In the genomic region with DNA sequence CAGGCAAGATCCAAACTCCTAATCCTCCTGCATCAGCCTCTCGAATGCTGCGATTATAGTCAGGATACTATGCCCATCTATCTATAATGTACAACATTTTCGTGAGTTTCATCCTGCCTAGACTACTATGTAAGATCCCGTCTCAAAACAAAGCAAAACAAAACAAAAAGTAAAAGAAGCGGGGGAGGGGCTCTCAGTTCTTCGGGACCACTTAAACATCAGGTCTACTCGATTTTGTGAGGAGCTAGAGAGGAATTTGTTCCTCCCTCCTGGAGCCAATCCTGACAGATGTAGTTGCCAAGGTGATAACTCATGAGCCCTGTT, we compare ENCODE assay signal across 9 mouse cellular contexts. TPM values are rescaled to one million over a fixed set of nuclear protein-coding genes. Genes with fewer than 3 reads are reported as not detected.
DNase-seq lines count a peak whose midpoint lies in the region; ATAC-seq and TF ChIP-seq lines count a peak whose summit lies in the region.
"Had no signal": no experiment of that assay in that cellular context is flagged by ENCODE, and none has a peak within 500 bp of the region (broad histone marks: within the 10 kb centered on the region; RNA-seq: fewer than 3 reads in every experiment).

No protein-coding gene starts in this region.

- TF ChIP-seq POLR2A in heart, adult 2 months (IDR thresholded peaks at IDR 0.05; ENCODE audit: insufficient read depth, low read depth, low read length), result no peak

- H3K36me3 ChIP-seq in heart, adult 2 months (ENCODE audit: control insufficient read depth, insufficient read depth, low read length), result no peaks in the 10 kb centered on the region
- no peaks in the 10 kb centered on the region for H3K36me3 ChIP-seq in forebrain, embryonic 14.5 days (ENCODE audit: control insufficient read depth, insufficient read depth, low read length)
- H3K36me3 ChIP-seq in liver, embryonic 14.5 days (replicated peaks; ENCODE audit: control insufficient read depth, insufficient read depth, low read depth), result no peaks in the 10 kb centered on the region

- H3K27ac ChIP-seq in heart, adult 2 months, result no peak overlapping the region
- no peak overlapping the region for H3K27ac ChIP-seq in forebrain, embryonic 14.5 days (ENCODE audit: low read depth, low read length)
- H3K27ac ChIP-seq in liver, embryonic 14.5 days, result no peak overlapping the region

- DNase-seq in heart, adult 2 months, result no peak
- DNase-seq in heart, postnatal 10 days, result no peak
- DNase-seq in A20 (ENCODE audit: low read depth, low spot score), result peak; percentile 79
- DNase-seq in forebrain, embryonic 14.5 days (ENCODE audit: low spot score), result no peak
- no peak for DNase-seq in liver, embryonic 14.5 days (ENCODE audit: low read depth in 3 of 3, low spot score in 3 of 3)
- no peak for DNase-seq in thymus, postnatal 14 days
- no peak for DNase-seq in cerebellum, adult 9-11 months
- no peak for DNase-seq in cerebellum, adult 8-10 months

- no peaks in the 10 kb centered on the region for H3K79me2 ChIP-seq in heart, adult 2 months (replicated peaks; ENCODE audit: control insufficient read depth, insufficient read depth, low read length)

- ATAC-seq in forebrain, embryonic 14.5 days, result peak; percentile 8
- ATAC-seq in liver, embryonic 14.5 days (ENCODE audit: insufficient read depth), result no peak

- H3K9ac ChIP-seq in heart, adult 2 months (ENCODE audit: low read depth, low read length), result peak overlapping the region; percentile 49
- H3K9ac ChIP-seq in forebrain, embryonic 14.5 days (ENCODE audit: low read length), result no peak overlapping the region
- H3K9ac ChIP-seq in liver, embryonic 14.5 days (replicated peaks), result no peak overlapping the region

- TF ChIP-seq EP300 in heart, adult 2 months (IDR thresholded peaks at IDR 0.05; ENCODE audit: insufficient read depth, low read depth, low read length), result no peak
- no peak for TF ChIP-seq EP300 in liver, embryonic 14.5 days (IDR thresholded peaks at IDR 0.05; ENCODE audit: low read depth)

- H3K4me3 ChIP-seq in heart, adult 2 months, result peak overlapping the region; percentile 21
- no peak overlapping the region for H3K4me3 ChIP-seq in forebrain, embryonic 14.5 days (ENCODE audit: low read depth, low read length)
- peak overlapping the region; percentile 5 to 22; a peak in 3 of 4 replicates for H3K4me3 ChIP-seq in liver, embryonic 14.5 days (ENCODE audit: insufficient read depth in 1 of 2, low read depth in 2 of 2, low read length in 2 of 2)

- H3K27me3 ChIP-seq in heart, adult 2 months (ENCODE audit: control insufficient read depth, insufficient read depth, low read length), result no peaks in the 10 kb centered on the region
- no peaks in the 10 kb centered on the region for H3K27me3 ChIP-seq in forebrain, embryonic 14.5 days (replicated peaks; ENCODE audit: control insufficient read depth, insufficient read depth, low read length)
- no peaks in the 10 kb centered on the region for H3K27me3 ChIP-seq in liver, embryonic 14.5 days (ENCODE audit: control insufficient read depth, insufficient read depth, low read length)

- WGBS in heart, adult 2 months, result 43% methylated on average over 7 of the region's 7 CpGs
- 27% methylated on average over 7 of the region's 7 CpGs for WGBS in forebrain, embryonic 14.5 days
- WGBS in liver, embryonic 14.5 days (ENCODE audit: insufficient replicate concordance), result 39% methylated on average over 7 of the region's 7 CpGs

- no peaks in the 10 kb centered on the region for H3K9me3 ChIP-seq in forebrain, embryonic 14.5 days (replicated peaks; ENCODE audit: control insufficient read depth, low read length)
- no peaks in the 10 kb centered on the region for H3K9me3 ChIP-seq in liver, embryonic 14.5 days (ENCODE audit: control insufficient read depth, low read length)

- H3K4me2 ChIP-seq in forebrain, embryonic 14.5 days (ENCODE audit: low read length), result peak overlapping the region; percentile 30
- H3K4me2 ChIP-seq in liver, embryonic 14.5 days (ENCODE audit: low read depth), result peak overlapping the region; percentile 56

- TF ChIP-seq CTCF in heart, adult 2 months (IDR thresholded peaks at IDR 0.05), result no peak
- TF ChIP-seq CTCF in liver, embryonic 14.5 days (IDR thresholded peaks at IDR 0.05; ENCODE audit: low read depth), result no peak

- no peaks in the 10 kb centered on the region for H3K4me1 ChIP-seq in heart, adult 2 months (ENCODE audit: control insufficient read depth, insufficient read depth, low read length)
- H3K4me1 ChIP-seq in forebrain, embryonic 14.5 days (ENCODE audit: control insufficient read depth, insufficient read depth, low read length), result peaks cover 7% of the 10 kb centered on the region
- peaks cover 0 to 4% of the 10 kb centered on the region in 2 experiments; a peak in 1 of 4 replicates for H3K4me1 ChIP-seq in liver, embryonic 14.5 days (replicated peaks; ENCODE audit: control insufficient read depth in 2 of 2, insufficient read depth in 2 of 2, low read length in 1 of 2)

- intact Hi-C loops in heart, adult 2 months (cut with DNase I), result no loop called here
- intact Hi-C loops in heart, postnatal 10 days (cut with DNase I), result no loop called here

RNA-seq across cellular contexts. Expression of gene Rest, which starts 19.9 kb away (rescaled TPM):
- 10 to 100 TPM; 12.8 to 13.2 TPM for total RNA-seq in heart, adult 2 months (2021)
- polyA plus RNA-seq in heart, adult 2 months (2012; rRNA removed), result 3.7 and 6.8 TPM in 2 replicates
- 10 to 100 TPM; 22.6 to 27.8 TPM for total RNA-seq in heart, postnatal 10 days (2021)
- polyA plus RNA-seq in forebrain, embryonic 14.5 days (2014; fragmentation: Nextera tagmentation; extraction: Ambion mirVana), result 7.4 and 7.5 TPM in 2 replicates
- 2.6 and 3.5 TPM in 2 replicates for polyA plus RNA-seq in liver, embryonic 14.5 days (2012; rRNA removed)
- polyA plus RNA-seq in liver, embryonic 14.5 days (2014; fragmentation: Nextera tagmentation; extraction: Ambion mirVana), result 6.6 and 6.8 TPM in 2 replicates

RNA-seq across cellular contexts. Expression of gene Spink2, which starts 34.2 kb away (rescaled TPM):
- total RNA-seq in heart, adult 2 months (2021), result not detected
- 1.3 and 2.2 TPM in 2 replicates for polyA plus RNA-seq in heart, adult 2 months (2012; rRNA removed)
- total RNA-seq in heart, postnatal 10 days (2021), result under 1 TPM in 1 of 2 experiments, not detected in 1; 0.45 TPM
- polyA plus RNA-seq in forebrain, embryonic 14.5 days (2014; fragmentation: Nextera tagmentation; extraction: Ambion mirVana), result 0.75 and 0.99 TPM in 2 replicates
- 0.07 TPM in 1 of 2 replicates, not detected in the other for polyA plus RNA-seq in liver, embryonic 14.5 days (2012; rRNA removed)
- not detected in 2 replicates for polyA plus RNA-seq in liver, embryonic 14.5 days (2014; fragmentation: Nextera tagmentation; extraction: Ambion mirVana)
- total RNA-seq: neutrophil, adult 5-6 weeks had no signal
